Mouse (Mus musculus) left cerebral cortex, postnatal 4 days (tissue): ENCODE measurements at regions not wholly inside any gene's neighbourhood (a gene's known extent, or its start where the extent isn't known, plus 50 kb on each side); places are given as distances from the start of the nearest gene placed in this dataset.

Experiments
- DNase-seq: peaks from one replicate; pipeline ENCODE4 v3.0.0-alpha.2; 2022
- intact Hi-C: fragments of 180-260 bp; cut with DNase I; formaldehyde crosslinking; loops from one replicate; pipeline ENCODE4 v1.15.1; 2025

DNA sequence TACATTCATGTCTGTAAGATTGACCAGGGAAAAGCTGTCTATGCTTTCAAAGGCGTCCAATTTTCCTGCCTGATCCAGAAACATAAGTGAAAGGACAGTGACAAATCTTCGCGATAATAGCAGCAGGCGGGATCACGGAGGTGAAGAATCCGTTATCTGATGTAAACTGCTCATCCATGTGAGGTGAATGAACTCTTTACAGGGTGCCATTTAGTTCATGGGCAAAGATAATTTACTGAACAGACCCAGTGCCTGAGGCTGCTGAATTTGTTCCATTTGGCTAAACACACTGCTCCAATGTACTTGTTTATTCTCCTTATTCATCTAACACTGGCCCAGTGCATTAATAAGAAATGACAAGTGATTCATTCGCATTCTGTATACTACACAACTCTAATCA is 3534.3 kb upstream of the Lrrc6 start:
- DNase-seq, result peak; percentile 8
- intact Hi-C loops, result no loop called here

DNA sequence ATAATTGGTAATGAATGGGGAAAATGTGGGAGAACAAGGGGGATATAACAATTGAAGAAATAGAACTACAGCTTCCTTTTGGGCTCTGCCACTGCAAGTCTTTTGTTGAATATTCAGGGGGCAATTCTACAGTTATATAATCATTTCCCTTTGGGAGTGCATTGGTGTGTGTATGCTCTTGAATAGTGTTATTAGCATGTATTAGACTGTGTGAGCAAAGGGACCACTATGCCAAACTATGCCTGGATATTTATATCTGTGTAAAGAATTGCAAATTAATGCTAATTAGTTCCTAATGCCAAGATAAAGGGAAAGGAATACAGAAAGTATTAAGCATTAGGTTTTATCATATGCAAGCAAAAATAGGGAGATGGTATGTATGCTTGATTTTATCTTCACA is 3528.8 kb upstream of the Lrrc6 start:
- intact Hi-C loops, result no loop called here

DNA sequence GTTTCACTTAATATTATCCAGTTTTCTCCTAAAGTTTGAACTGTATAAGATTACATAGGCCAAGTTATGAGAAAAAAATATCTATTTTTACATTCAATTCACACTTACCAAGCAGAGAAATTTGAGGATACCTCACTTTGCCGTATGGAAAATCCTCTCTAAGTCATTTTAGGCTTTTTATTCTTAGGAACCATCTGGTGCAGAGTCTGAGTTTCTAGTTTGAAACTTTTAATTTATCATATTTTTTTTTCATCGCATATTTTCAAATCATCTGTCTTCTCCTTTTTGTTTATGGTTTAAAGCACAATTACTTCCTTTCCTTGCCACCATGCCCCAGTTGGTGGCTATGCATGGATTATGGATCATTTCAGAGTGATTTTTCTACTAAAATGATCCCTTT is 3512.1 kb upstream of the Lrrc6 start:
- DNase-seq, result no peak
- intact Hi-C loops, result no loop called here

More for the DNA sequence above, 3528.8 kb upstream of the Lrrc6 start:
- no peak for DNase-seq
